Mouse (Mus musculus) lung, embryonic 14.5 days (tissue): Measurements from ENCODE around the gene Boc. TPM values are rescaled to one million over a fixed set of nuclear protein-coding genes. Genes with fewer than 3 reads are reported as not detected.
A peak's percentile ranks its signal among the peaks of the same experiment; 100 is the strongest.

Source experiments
- ATAC-seq: fragments of 200-750 bp; cut with Nextera tagmentation; 2 replicates; pipeline ENCODE4 v1.8.0; 2017; ENCODE audit warnings: mild to moderate bottlenecking, moderate TSS enrichment, moderate library complexity; ENCODE audit not compliant: insufficient read depth
- DNase-seq: peaks from one replicate; pipeline ENCODE4 v3.0.0-alpha.2; 2015
- H3K27ac ChIP-seq: fragments of 300-500 bp; sonication (generic); 2 replicates; pipeline ENCODE4 v1.5.1; 2014; ENCODE audit warnings: low read depth, mild to moderate bottlenecking, moderate library complexity
- H3K27me3 ChIP-seq: fragments of 300-500 bp; sonication (generic); 2 replicates; pipeline ENCODE4 v1.6.1; 2014; ENCODE audit warnings: low read length, control low read depth; ENCODE audit not compliant: insufficient read depth
- H3K36me3 ChIP-seq: fragments of 300-500 bp; sonication (generic); 2 replicates; pipeline ENCODE4 v1.6.1; 2014; ENCODE audit warnings: control low read depth; ENCODE audit not compliant: insufficient read depth
- H3K4me1 ChIP-seq: fragments of 300-500 bp; sonication (generic); 2 replicates; pipeline ENCODE4 v1.6.1; 2014; ENCODE audit warnings: antibody characterized with exemption, control low read depth; ENCODE audit not compliant: insufficient read depth
- H3K4me2 ChIP-seq: fragments of 300-500 bp; sonication (generic); 2 replicates; pipeline ENCODE4 v1.6.1; 2014; ENCODE audit warnings: mild to moderate bottlenecking
- H3K4me3 ChIP-seq: fragments of 300-500 bp; sonication (generic); 2 replicates; pipeline ENCODE4 v1.5.1; 2014; ENCODE audit warnings: low read depth, low read length
- H3K9ac ChIP-seq: fragments of 300-500 bp; sonication (generic); 2 replicates; pipeline ENCODE4 v1.6.1; 2014
- H3K9me3 ChIP-seq: fragments of 300-500 bp; sonication (generic); 2 replicates; pipeline ENCODE4 v1.6.1; 2016; ENCODE audit warnings: low read depth, low read length, control low read depth
- CTCF ChIP-seq: IDR thresholded peaks from 2 replicates; pipeline ENCODE4 v1.5.1; 2016; ENCODE audit warnings: antibody characterized with exemption, low read depth
- WGBS: fragments of 180-500 bp; shearing (Covaris S2); extraction: QIAGEN DNeasy Blood & Tissue Kit; methylation state at CpG from one replicate; pipeline ENCODE4 v1.1.7; 2014; 5-methylcytosine and 5-hydroxymethylcytosine counted together
- polyA plus RNA-seq: library from polyadenylated mRNA; unstranded; fragments of >200 nt; fragmentation: Nextera tagmentation; extraction: Ambion mirVana; gene quantifications from 2 replicates; pipeline ENCODE4 v1.2.1, GENCODE M21; 2014

The Boc gene
- polyA plus RNA-seq, 1 experiment from 2014 or later: 38.8 TPM

DNA sequence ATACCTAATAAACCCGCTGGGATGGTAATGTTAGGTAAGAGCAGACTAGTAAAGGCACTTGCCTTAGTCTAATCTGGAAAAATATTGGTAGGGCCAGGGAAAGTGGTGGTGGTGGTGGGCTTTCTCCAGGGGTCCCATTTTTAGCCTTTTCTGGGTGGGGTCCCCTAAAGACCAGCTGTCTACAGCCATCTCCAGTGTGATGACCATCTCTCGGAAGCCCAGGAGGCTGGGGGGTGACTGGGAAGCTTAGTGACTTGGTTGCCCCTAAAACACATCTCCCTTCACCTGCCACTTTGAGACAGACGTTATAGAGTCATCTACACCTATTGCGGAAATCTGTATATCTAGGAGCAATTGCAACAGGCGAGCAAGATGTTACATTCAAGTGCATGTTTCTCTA is 6.0 kb downstream of the Boc start:
- DNase-seq (no peak), ATAC-seq (no peak)
- Histone ChIP-seq H3K36me3 (no peaks in the 10 kb centered on the region; the same call in 1 of the 2 replicates), H3K4me2 (peak overlapping the region; percentile 15; the same call in 1 of the 2 replicates), H3K27me3 (no peaks in the 10 kb centered on the region), H3K27ac (0 out of 2 replicates have a peak overlapping the region, but pooled peaks have one; percentile 33), H3K9ac (no peak overlapping the region), H3K9me3 (no peaks in the 10 kb centered on the region), H3K4me3 (no peak overlapping the region), H3K4me1 (peaks cover 27% of the 10 kb centered on the region)
- WGBS: 80% methylated on average over 5 of the region's 5 CpGs
- TF ChIP-seq CTCF: no peak

DNA sequence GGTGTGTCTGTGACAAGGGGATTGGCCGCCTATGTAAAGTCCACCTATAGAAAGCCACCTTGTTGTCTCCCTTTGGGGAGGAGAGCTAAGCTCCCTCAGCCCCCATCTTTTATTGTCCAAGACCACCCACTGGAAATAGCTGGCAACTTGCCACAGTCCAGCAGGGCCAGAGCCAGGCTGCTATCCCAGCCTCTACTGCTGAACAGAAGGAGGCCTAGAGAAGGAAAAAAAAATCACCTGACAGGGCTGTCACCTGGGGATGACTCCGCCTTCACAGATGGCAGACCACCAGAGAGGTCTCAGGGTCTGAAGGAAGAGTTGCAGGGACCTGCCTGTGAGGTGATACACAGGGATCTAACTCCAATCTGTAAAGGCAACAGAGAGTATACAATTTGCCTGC is 6.7 kb downstream of the Boc start:
- WGBS: 59% methylated on average over 2 of the region's 2 CpGs
- H3K4me2 ChIP-seq: peak overlapping the region; percentile 34; the same call in 1 of the 2 replicates

DNA sequence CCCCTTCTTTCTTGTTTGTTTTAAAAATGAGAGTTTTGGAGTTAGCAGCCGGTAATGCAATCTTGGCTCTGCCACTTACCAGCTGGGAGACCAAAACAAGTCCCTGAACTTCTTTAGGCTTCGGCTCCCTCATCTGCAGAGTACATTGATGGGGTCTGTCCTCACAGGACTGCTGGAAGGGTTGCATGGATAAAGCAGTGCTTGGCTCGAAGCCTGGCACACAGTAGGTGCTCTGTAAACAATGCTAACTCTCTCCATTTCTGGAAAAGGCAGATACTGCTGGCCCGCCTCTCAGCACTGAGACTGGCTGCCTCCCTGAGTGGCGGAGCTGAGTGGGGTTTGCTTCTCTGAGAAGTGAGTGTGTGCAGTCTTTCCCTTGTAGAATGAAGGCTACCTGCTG is 7.2 kb downstream of the Boc start:
- Histone ChIP-seq H3K27ac (peak overlapping the region; percentile 25; the same call in 1 of the 2 replicates), H3K9ac (no peak overlapping the region), H3K4me3 (no peak overlapping the region), H3K4me2 (peak overlapping the region; percentile 34; the same call in 1 of the 2 replicates), H3K27me3 (no peaks in the 10 kb centered on the region), H3K9me3 (no peaks in the 10 kb centered on the region), H3K4me1 (peaks cover 35% of the 10 kb centered on the region), H3K36me3 (peaks cover 5% of the 10 kb centered on the region; the same call in 1 of the 2 replicates)
- WGBS: 40% methylated on average over 5 of the region's 5 CpGs
- TF ChIP-seq CTCF: no peak
- no peak for ATAC-seq
- peak; percentile 50 for DNase-seq

More for the DNA sequence above, 6.7 kb downstream of the Boc start:
- peaks cover 29% of the 10 kb centered on the region for H3K4me1 ChIP-seq
- DNase-seq: peak; percentile 59
- no peak overlapping the region for H3K4me3 ChIP-seq
- 0 out of 2 replicates have a peak overlapping the region, but pooled peaks have one; percentile 20 for H3K27ac ChIP-seq
- no peaks in the 10 kb centered on the region for H3K9me3 ChIP-seq
- no peak for TF ChIP-seq CTCF
- no peak overlapping the region for H3K9ac ChIP-seq
- peaks cover 5% of the 10 kb centered on the region; the same call in 1 of the 2 replicates for H3K36me3 ChIP-seq
- H3K27me3 ChIP-seq: no peaks in the 10 kb centered on the region
- ATAC-seq: no peak

DNA sequence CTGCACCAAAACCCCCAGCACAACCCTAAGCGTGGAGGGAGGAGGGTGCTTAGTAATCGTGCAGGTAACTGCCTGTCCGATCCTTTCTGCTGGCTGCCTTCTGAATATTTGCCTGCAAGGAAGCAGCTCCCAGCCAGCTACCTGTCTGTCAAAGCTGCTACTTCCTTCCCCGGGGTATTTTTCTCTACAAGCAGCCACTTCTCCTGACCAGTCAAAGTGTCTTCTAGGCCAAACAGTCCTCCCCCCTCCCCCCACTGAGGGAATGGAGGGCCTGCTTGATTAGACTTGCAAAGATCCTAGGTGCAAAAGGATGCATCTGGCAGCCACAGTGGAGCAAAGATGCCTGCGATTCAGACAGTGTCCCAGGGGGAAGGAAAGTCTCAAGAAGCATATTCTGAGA is 7.9 kb downstream of the Boc start:
- ATAC-seq (no peak), DNase-seq (no peak)
- H3K36me3 ChIP-seq: peaks cover 5% of the 10 kb centered on the region; the same call in 1 of the 2 replicates
- 17% methylated on average over 5 of the region's 5 CpGs for WGBS
- H3K4me1 ChIP-seq: peaks cover 41% of the 10 kb centered on the region
- no peak overlapping the region for H3K27ac ChIP-seq
- TF ChIP-seq CTCF: no peak
- no peaks in the 10 kb centered on the region for H3K9me3 ChIP-seq
- no peak overlapping the region for H3K9ac ChIP-seq
- H3K4me2 ChIP-seq: no peak overlapping the region
- H3K27me3 ChIP-seq: no peaks in the 10 kb centered on the region
- H3K4me3 ChIP-seq: no peak overlapping the region

DNA sequence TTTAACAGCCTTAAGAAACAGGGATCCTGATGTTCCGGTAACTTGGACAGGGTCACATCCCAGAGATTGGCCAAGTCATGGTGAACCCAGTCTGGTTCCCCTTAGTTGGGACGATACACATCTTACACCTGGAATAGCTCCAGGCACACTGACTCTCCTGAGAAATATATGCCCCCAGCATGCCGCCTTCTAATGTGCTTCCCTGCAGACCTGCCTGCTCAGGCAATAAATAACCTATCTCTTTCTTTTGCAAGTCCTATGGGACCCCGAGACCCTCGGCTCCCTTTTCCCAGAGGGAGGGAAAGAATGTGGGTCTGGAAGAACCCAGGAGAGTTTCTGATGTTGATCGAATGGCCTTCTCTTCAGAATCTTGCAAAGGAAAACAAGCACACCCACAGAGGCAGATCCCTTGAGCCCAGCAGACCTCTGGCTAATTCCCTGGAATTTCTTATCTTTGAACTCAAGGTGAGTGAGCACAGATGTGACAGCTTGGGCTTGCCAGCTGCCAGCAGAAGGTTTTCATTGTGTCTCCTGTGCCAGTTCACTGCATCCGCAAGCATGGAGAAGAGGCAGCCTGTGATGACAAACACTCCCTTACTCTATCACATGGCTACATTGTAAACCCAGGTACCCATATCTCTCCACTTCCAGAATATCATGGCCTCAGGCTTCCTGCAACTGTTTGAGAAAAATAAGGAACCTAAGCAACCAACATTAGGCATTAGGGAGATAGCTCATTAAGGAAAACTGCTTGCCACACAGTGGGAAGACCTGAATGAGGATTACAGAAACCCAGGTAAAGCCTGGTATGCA is 8.6 kb downstream of the Boc start:
- H3K4me1 ChIP-seq: peaks cover 49% of the 10 kb centered on the region
- no peaks in the 10 kb centered on the region for H3K9me3 ChIP-seq
- ATAC-seq (no peak), DNase-seq (no peak)
- 37% methylated on average over 7 of the region's 7 CpGs for WGBS
- no peak for TF ChIP-seq CTCF
- no peaks in the 10 kb centered on the region for H3K27me3 ChIP-seq
- H3K4me3 ChIP-seq: no peak overlapping the region
- no peak overlapping the region for H3K9ac ChIP-seq
- no peak overlapping the region for H3K27ac ChIP-seq
- no peak overlapping the region for H3K4me2 ChIP-seq
- peaks cover 5% of the 10 kb centered on the region; the same call in 1 of the 2 replicates for H3K36me3 ChIP-seq

DNA sequence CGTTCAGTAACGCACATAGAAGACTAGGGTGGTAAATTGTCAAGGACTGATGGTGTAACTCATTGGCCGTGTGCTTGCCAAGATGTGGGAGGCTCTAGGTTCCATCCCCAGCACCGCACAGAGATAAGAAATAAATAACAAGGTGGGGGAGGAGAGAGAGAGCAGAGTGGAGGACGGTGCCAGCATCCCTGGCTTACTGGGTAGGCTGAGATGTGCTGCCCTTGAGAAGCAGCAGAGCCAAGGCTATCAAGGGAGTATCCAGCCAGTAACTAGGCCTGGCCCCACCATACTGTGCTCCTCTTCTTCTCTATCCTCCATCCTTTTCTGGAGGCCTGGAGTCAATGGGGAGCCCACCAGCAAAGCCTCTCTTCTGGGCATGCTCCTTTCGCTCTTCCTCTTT is 9.3 kb downstream of the Boc start:
- H3K4me3 ChIP-seq: no peak overlapping the region
- TF ChIP-seq CTCF: no peak
- no peaks in the 10 kb centered on the region for H3K27me3 ChIP-seq
- H3K27ac ChIP-seq: no peak overlapping the region
- H3K9me3 ChIP-seq: no peaks in the 10 kb centered on the region
- H3K4me1 ChIP-seq: peaks cover 51% of the 10 kb centered on the region
- 45% methylated on average over 6 of the region's 6 CpGs for WGBS
- ATAC-seq: no peak
- DNase-seq: no peak
- no peak overlapping the region for H3K9ac ChIP-seq
- H3K36me3 ChIP-seq: peaks cover 5% of the 10 kb centered on the region; the same call in 1 of the 2 replicates
- H3K4me2 ChIP-seq: no peak overlapping the region

DNA sequence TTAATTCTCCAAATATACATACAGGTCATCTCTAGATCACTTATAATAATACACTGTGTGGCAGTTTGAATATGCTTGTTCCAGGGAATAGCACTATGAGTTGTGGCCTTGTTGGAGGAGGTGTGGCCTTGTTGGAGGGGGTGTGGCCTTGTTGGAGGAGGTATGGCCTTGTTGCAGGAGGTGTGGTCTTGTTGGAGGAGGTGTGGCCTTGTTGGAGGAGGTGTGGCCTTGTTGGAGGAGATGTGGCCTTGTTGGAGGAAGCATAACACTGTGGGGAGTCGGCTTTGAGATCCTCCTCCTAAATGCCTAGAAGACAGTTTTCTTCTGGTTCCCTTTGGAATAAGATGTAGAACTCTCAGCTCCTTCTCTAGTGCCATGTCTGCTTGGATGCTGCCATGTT is 10.7 kb downstream of the Boc start:
- H3K36me3 ChIP-seq: peaks cover 5% of the 10 kb centered on the region; the same call in 1 of the 2 replicates
- H3K27me3 ChIP-seq: no peaks in the 10 kb centered on the region
- no peak overlapping the region for H3K4me3 ChIP-seq
- H3K9me3 ChIP-seq: no peaks in the 10 kb centered on the region
- H3K27ac ChIP-seq: no peak overlapping the region
- TF ChIP-seq CTCF: no peak
- ATAC-seq: no peak
- H3K4me1 ChIP-seq: peaks cover 53% of the 10 kb centered on the region
- 82% methylated on average over 1 of the region's 1 CpGs for WGBS
- H3K9ac ChIP-seq: no peak overlapping the region
- no peak for DNase-seq
- no peak overlapping the region for H3K4me2 ChIP-seq
